Mouse (Mus musculus) heart, adult 2 months (tissue): Measurements from ENCODE around the gene Esr1.

ENCODE experiments used
- CTCF ChIP-seq: fragments of 200-600 bp; IDR thresholded peaks from 2 replicates; pipeline ENCODE4 v1.8.1; 2022; ENCODE audit warnings: antibody characterized with exemption, mild to moderate bottlenecking, moderate library complexity
- EP300 ChIP-seq: fragments of 200-500 bp; IDR thresholded peaks from 2 replicates; pipeline ENCODE4 v1.6.1; 2011; ENCODE audit warnings: low read depth, low read length, control low read depth; ENCODE audit not compliant: insufficient read depth
- POLR2A ChIP-seq: fragments of 200-500 bp; IDR thresholded peaks from 2 replicates; pipeline ENCODE4 v1.6.1; 2011; ENCODE audit warnings: mild to moderate bottlenecking, low read depth, low read length, control low read depth; ENCODE audit not compliant: insufficient read depth

DNA sequence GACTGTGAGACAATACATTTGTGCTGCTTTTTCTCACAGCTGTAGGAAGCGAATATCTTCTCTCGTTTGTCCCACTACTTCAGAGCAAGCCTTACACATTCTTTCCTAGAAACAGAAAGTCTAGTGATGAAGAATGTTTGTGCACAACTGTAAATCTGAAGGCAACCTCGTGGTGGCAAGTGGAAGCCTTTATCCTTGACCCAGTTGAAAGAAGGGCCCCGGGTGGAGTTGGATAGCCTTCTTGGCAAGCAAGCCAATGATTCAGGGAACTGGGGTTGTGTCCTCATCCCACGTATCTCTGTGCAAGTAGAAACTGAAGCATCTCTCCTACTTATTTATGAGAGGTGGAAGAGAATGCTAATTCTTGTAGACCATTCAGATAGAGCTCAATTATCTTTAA lies 71.7 kb downstream of the Esr1 start:
- TF ChIP-seq EP300, result no peak
- TF ChIP-seq CTCF, result no peak
- no peak for TF ChIP-seq POLR2A
